Mouse (Mus musculus) lung, postnatal 0 days (tissue): ENCODE measurements at regions not wholly inside any gene's neighbourhood (a gene's known extent, or its start where the extent isn't known, plus 50 kb on each side); places are given as distances from the start of the nearest gene placed in this dataset.

Experiments used
- CTCF ChIP-seq: IDR thresholded peaks from 2 replicates; pipeline ENCODE4 v1.5.1; 2016; ENCODE audit warnings: antibody characterized with exemption, mild to moderate bottlenecking
- EP300 ChIP-seq: IDR thresholded peaks from 2 replicates; pipeline ENCODE4 v1.6.1; 2016; ENCODE audit warnings: antibody characterized with exemption, mild to moderate bottlenecking, control low read depth

- TF ChIP-seq EP300 (no peak), CTCF (no peak)
Measured at GRCm38 (mm10) chr3:52904028-52904427, 113.0 kb downstream of the Cog6 start.
